Mouse (Mus musculus): Measurements from ENCODE around the gene Fam47e. TPM values are rescaled to one million over a fixed set of nuclear protein-coding genes. Genes with fewer than 3 reads are reported as not detected.

The Fam47e gene
- polyA plus RNA-seq, 1 experiment from 2014 or later: not detected

- Histone ChIP-seq H3K4me2 (no peak overlapping the region), H3K4me3 (no peak overlapping the region), H3K4me1 (peaks cover 7% of the 10 kb centered on the region; the same call in 1 of the 2 replicates), H3K27ac (no peak overlapping the region), H3K9me3 (replicated peaks) (no peaks in the 10 kb centered on the region), H3K27me3 (peaks cover 6% of the 10 kb centered on the region; the same call in 1 of the 2 replicates), H3K9ac (no peak overlapping the region), H3K36me3 (ENCODE audit: poor library complexity, severe bottlenecking) (no peaks in the 10 kb centered on the region)
- ATAC-seq: no peak
- WGBS: 83% methylated on average over 10 of the region's 10 CpGs
Measured at GRCm38 (mm10) chr5:92604452-92605247, 49.8 kb downstream of the Fam47e start.

GRCm38 (mm10) chr5:92607492-92608229, 52.8 kb downstream of the Fam47e start:
- no peak for ATAC-seq

DNA sequence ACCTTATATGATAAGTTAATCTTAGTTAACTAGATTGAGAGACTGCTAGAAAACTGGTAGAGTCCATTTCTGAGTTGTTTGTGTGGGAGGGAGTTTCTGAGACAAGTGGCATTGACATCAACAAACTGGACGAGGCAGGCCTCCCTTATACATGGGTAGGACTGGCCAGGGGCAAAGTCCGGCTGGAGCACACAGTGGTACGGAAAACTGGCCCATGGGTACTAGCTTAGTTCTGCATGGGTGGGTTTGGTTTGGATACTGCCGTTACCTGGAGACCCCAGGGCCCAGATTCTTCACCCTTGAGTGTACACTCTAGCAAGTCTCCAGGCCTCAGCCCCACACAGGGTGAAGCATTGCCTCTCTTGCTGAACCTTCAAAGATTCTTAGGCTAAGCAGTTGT, 57.9 kb downstream of the Fam47e start:
- Histone ChIP-seq H3K4me1 (no peaks in the 10 kb centered on the region), H3K36me3 (ENCODE audit: poor library complexity, severe bottlenecking) (no peaks in the 10 kb centered on the region), H3K27ac (no peak overlapping the region), H3K4me2 (no peak overlapping the region), H3K9ac (no peak overlapping the region), H3K4me3 (no peak overlapping the region), H3K27me3 (no peaks in the 10 kb centered on the region), H3K9me3 (replicated peaks) (no peaks in the 10 kb centered on the region)
- no peak for ATAC-seq
- WGBS: 91% methylated on average over 4 of the region's 4 CpGs

More at GRCm38 (mm10) chr5:92607492-92608229, 52.8 kb downstream of the Fam47e start:
- Histone ChIP-seq H3K4me1 (peaks cover 7% of the 10 kb centered on the region; the same call in 1 of the 2 replicates), H3K36me3 (ENCODE audit: poor library complexity, severe bottlenecking) (no peaks in the 10 kb centered on the region), H3K9ac (no peak overlapping the region), H3K4me3 (no peak overlapping the region), H3K4me2 (no peak overlapping the region), H3K9me3 (replicated peaks) (no peaks in the 10 kb centered on the region), H3K27ac (no peak overlapping the region), H3K27me3 (no peaks in the 10 kb centered on the region)
- 91% methylated on average over 5 of the region's 5 CpGs for WGBS

GRCm38 (mm10) chr5:92621883-92622282, 67.0 kb downstream of the Fam47e start:
- ATAC-seq: no peak
- WGBS: 78% methylated on average over 5 of the region's 5 CpGs
- no peaks in the 10 kb centered on the region for H3K9me3 ChIP-seq (replicated peaks)
- H3K9ac ChIP-seq: no peak overlapping the region
- H3K4me2 ChIP-seq: no peak overlapping the region
- no peaks in the 10 kb centered on the region for H3K4me1 ChIP-seq
- H3K36me3 ChIP-seq (ENCODE audit: poor library complexity, severe bottlenecking): no peaks in the 10 kb centered on the region
- no peak overlapping the region for H3K4me3 ChIP-seq
- H3K27me3 ChIP-seq: no peaks in the 10 kb centered on the region
- no peak overlapping the region for H3K27ac ChIP-seq

- no peak overlapping the region for H3K4me2 ChIP-seq
- no peak overlapping the region for H3K9ac ChIP-seq
- no peaks in the 10 kb centered on the region for H3K9me3 ChIP-seq (replicated peaks)
- H3K4me3 ChIP-seq: no peak overlapping the region
- H3K36me3 ChIP-seq (ENCODE audit: poor library complexity, severe bottlenecking): no peaks in the 10 kb centered on the region
- WGBS: 86% methylated on average over 7 of the region's 7 CpGs
- ATAC-seq: no peak
- no peak overlapping the region for H3K27ac ChIP-seq
- no peaks in the 10 kb centered on the region for H3K4me1 ChIP-seq
- H3K27me3 ChIP-seq: no peaks in the 10 kb centered on the region
Measured at GRCm38 (mm10) chr5:92627896-92628295, 73.0 kb downstream of the Fam47e start.

DNA sequence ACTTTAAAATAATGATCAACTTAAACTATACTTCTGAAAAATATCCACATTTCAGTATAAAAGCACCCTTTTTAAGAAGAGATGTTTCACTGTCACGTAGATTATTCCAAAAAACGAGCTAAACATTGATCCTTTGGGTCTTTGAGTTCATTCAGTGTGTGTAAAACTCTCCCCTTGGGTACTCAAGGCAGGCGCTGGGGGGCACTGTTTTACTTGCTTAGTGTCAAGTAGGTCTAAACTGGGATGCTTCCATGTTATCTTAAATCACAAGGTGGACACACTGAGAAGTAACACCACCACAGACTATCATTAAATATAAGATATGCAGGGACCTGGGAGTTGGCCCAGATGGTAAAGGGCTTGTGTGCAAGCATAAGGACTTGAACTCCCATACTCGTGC, 78.7 kb downstream of the Fam47e start:
- H3K27me3 ChIP-seq: no peaks in the 10 kb centered on the region
- no peaks in the 10 kb centered on the region for H3K36me3 ChIP-seq (ENCODE audit: poor library complexity, severe bottlenecking)
- ATAC-seq: no peak
- H3K9ac ChIP-seq: no peak overlapping the region
- no peak overlapping the region for H3K4me3 ChIP-seq
- no peaks in the 10 kb centered on the region for H3K9me3 ChIP-seq (replicated peaks)
- no peak overlapping the region for H3K27ac ChIP-seq
- WGBS: 61% methylated on average over 4 of the region's 4 CpGs
- H3K4me2 ChIP-seq: no peak overlapping the region
- no peaks in the 10 kb centered on the region for H3K4me1 ChIP-seq

DNA sequence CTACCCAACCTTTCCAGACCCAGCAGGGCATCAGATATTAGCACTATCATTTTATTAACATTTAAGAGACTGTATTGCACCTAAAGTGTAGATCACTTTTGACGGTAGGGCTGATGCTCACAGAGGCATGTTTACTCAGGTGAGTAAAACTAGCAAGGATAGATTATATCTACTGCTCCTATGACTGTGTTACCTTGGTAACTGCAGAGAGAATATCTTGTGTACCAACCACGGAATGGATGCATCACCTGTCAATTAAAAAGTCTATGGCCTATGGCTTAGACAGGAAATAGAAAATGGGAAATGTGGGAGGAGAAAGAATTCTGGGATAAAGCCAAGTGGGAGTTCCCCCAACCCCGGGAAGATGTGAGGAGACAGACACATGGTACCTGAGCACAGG, 80.0 kb downstream of the Fam47e start:
- no peak overlapping the region for H3K4me3 ChIP-seq
- no peaks in the 10 kb centered on the region for H3K4me1 ChIP-seq
- WGBS: 84% methylated on average over 3 of the region's 3 CpGs
- H3K36me3 ChIP-seq (ENCODE audit: poor library complexity, severe bottlenecking): no peaks in the 10 kb centered on the region
- no peak overlapping the region for H3K4me2 ChIP-seq
- H3K9me3 ChIP-seq (replicated peaks): no peaks in the 10 kb centered on the region
- H3K27me3 ChIP-seq: no peaks in the 10 kb centered on the region
- H3K9ac ChIP-seq: no peak overlapping the region
- H3K27ac ChIP-seq: no peak overlapping the region
- ATAC-seq: no peak

GRCm38 (mm10) chr5:92635891-92636290, 81.0 kb downstream of the Fam47e start:
- H3K36me3 ChIP-seq (ENCODE audit: poor library complexity, severe bottlenecking): no peaks in the 10 kb centered on the region
- no peak overlapping the region for H3K4me2 ChIP-seq
- no peak for ATAC-seq
- no peak overlapping the region for H3K4me3 ChIP-seq
- no peaks in the 10 kb centered on the region for H3K27me3 ChIP-seq
- no peak overlapping the region for H3K27ac ChIP-seq
- H3K9me3 ChIP-seq (replicated peaks): no peaks in the 10 kb centered on the region
- H3K9ac ChIP-seq: no peak overlapping the region
- H3K4me1 ChIP-seq: no peaks in the 10 kb centered on the region
- 90% methylated on average over 5 of the region's 5 CpGs for WGBS

DNA sequence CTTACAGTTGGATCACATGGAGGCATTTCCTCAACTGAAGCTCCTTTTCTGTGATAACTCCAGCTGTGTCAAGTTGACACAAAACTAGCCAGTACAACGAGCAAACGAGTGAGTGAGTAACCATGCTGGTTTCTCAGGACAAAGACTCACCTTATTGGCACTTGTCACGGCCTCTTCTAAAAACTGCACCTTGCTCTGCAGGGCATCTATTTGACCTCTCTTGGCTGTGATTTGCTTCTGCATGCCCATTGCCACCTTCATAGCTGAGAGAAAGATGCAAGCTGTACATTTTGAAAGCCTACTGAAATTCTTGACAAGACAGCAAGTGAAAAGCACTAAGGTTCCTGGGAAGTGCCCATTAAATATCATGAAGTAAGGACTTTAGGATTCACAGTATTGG, 86.0 kb downstream of the Fam47e start:
- Histone ChIP-seq H3K27me3 (no peaks in the 10 kb centered on the region), H3K9ac (no peak overlapping the region), H3K27ac (no peak overlapping the region), H3K4me3 (no peak overlapping the region), H3K9me3 (replicated peaks) (no peaks in the 10 kb centered on the region), H3K4me2 (no peak overlapping the region), H3K36me3 (ENCODE audit: poor library complexity, severe bottlenecking) (no peaks in the 10 kb centered on the region), H3K4me1 (no peaks in the 10 kb centered on the region)
- no peak for ATAC-seq
- 73% methylated on average over 3 of the region's 3 CpGs for WGBS

Other genes starting within 250 kb of the Fam47e start
- gene Sdad1, start 244.6 kb upstream of the Fam47e start, polyA plus RNA-seq (2015; fragmentation: Nextera tagmentation; extraction: Ambion mirVana): 33.9 and 39.8 TPM in 2 replicates
- gene Cxcl9, start 227.0 kb upstream of the Fam47e start, polyA plus RNA-seq (2015; fragmentation: Nextera tagmentation; extraction: Ambion mirVana): not detected in 2 replicates
- gene Art3, start 223.2 kb upstream of the Fam47e start, polyA plus RNA-seq (2015; fragmentation: Nextera tagmentation; extraction: Ambion mirVana): 2.3 and 4.1 TPM in 2 replicates
- 0.22 TPM in 1 of 2 replicates, not detected in the other for gene Cxcl10, start 206.2 kb upstream of the Fam47e start, polyA plus RNA-seq (2015; fragmentation: Nextera tagmentation; extraction: Ambion mirVana)
- gene Nup54, start 119.8 kb upstream of the Fam47e start, polyA plus RNA-seq (2015; fragmentation: Nextera tagmentation; extraction: Ambion mirVana): 56.1 and 62.2 TPM in 2 replicates
- gene Scarb2, start 48.2 kb upstream of the Fam47e start, polyA plus RNA-seq (2015; fragmentation: Nextera tagmentation; extraction: Ambion mirVana): 19.5 and 22.3 TPM in 2 replicates
- gene Stbd1, start 48.0 kb downstream of the Fam47e start, polyA plus RNA-seq (2015; fragmentation: Nextera tagmentation; extraction: Ambion mirVana): 2.4 and 2.6 TPM in 2 replicates
- 0.47 and 0.99 TPM in 2 replicates for gene Ccdc158, start 120.2 kb downstream of the Fam47e start, polyA plus RNA-seq (2015; fragmentation: Nextera tagmentation; extraction: Ambion mirVana)
- gene Shroom3, start 128.4 kb downstream of the Fam47e start, polyA plus RNA-seq (2015; fragmentation: Nextera tagmentation; extraction: Ambion mirVana): 3.6 and 3.7 TPM in 2 replicates

Measured in forebrain, embryonic 13.5 days (tissue).